Mouse (Mus musculus) hindbrain, embryonic 10.5 days (tissue): ENCODE measurements around the gene Traf3ip3. TPM values are rescaled to one million over a fixed set of nuclear protein-coding genes. Genes with fewer than 3 reads are reported as not detected.

ENCODE experiments used
- DNase-seq: peaks from one replicate; pipeline ENCODE4 v3.0.0-alpha.2; 2017; ENCODE audit warnings: low spot score
- H3K27ac ChIP-seq: fragments of 300-500 bp; sonication (generic); 2 replicates; pipeline ENCODE4 v1.5.1; 2016; ENCODE audit warnings: mild to moderate bottlenecking, moderate library complexity
- H3K27me3 ChIP-seq: fragments of 300-500 bp; sonication (generic); 2 replicates; pipeline ENCODE4 v1.6.1; 2016; ENCODE audit warnings: mild to moderate bottlenecking; ENCODE audit not compliant: poor library complexity, insufficient read depth, severe bottlenecking
- H3K36me3 ChIP-seq: fragments of 300-500 bp; sonication (generic); 2 replicates; pipeline ENCODE4 v1.6.1; 2016; ENCODE audit warnings: mild to moderate bottlenecking, moderate library complexity
- H3K4me1 ChIP-seq: fragments of 300-500 bp; sonication (generic); replicated peaks from 2 replicates; pipeline ENCODE4 v1.6.1; 2016; ENCODE audit warnings: mild to moderate bottlenecking
- H3K4me3 ChIP-seq: fragments of 300-500 bp; sonication (generic); 2 replicates; pipeline ENCODE4 v1.5.1; 2016; ENCODE audit warnings: mild to moderate bottlenecking, moderate library complexity
- H3K9me3 ChIP-seq: fragments of 300-500 bp; sonication (generic); 2 replicates; pipeline ENCODE4 v1.6.1; 2016; ENCODE audit warnings: mild to moderate bottlenecking, moderate library complexity
- WGBS: fragments of 180-500 bp; shearing (Covaris S2); methylation state at CpG from one replicate; pipeline ENCODE4 v1.1.7; 2016; 5-methylcytosine and 5-hydroxymethylcytosine counted together
- polyA plus RNA-seq: library from polyadenylated mRNA; unstranded; fragments of >200 nt; fragmentation: Nextera tagmentation; extraction: Ambion mirVana; gene quantifications from 2 replicates; pipeline ENCODE4 v1.2.1, GENCODE M21; 2016

Traf3ip3 gene
- polyA plus RNA-seq, 1 experiment from 2014 or later, result 1.8 TPM

DNA sequence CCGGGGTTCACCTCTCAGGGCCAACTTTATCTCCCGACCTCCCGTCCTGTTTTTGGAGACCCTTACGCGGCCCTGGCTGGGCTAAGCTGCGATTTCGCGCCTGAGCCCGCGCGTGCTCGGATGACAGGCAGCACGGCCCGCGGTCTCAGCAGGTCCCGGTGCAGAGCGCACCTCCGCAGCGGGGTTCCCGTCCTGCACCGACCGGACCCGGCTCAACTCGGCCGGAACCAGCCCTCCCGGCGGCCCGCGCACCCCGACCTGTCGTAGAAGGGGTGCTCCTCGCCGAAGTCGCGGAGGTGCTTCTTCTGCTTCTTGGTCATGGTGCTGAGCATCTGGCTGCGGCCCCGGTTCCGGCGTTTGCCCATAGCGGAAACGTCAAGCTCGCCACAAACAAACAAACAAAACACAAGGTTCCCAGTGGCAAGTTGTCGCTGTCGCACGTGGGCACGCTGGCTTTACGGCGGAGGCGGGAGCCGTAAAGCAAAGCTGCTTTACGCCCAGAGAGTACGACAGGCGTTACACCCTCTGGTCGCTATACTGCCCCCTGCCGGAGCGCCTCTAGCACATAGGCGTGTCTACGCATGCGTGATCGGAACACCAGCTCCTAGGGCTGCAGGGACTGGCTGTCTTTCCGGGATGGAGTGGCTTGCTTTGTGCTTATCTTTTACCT is 71.6 kb downstream of the Traf3ip3 start, which contains the start of gene Diexf:
Gene Diexf, minus strand, starts transcription at position 487 of the 670 bp plus-strand sequence.
- peaks cover 19% of the 10 kb centered on the region for H3K4me1 ChIP-seq
- DNase-seq, result peak; percentile 98
- peak within 1 kb of the TSS; percentile 90 for H3K27ac ChIP-seq
- H3K27me3 ChIP-seq, result no peaks in the 10 kb centered on the region
- H3K36me3 ChIP-seq, result peaks cover 32% of the 10 kb centered on the region
- peak within 1 kb of the TSS; percentile 95 for H3K4me3 ChIP-seq
- under 1% methylated on average over 61 of the region's 61 CpGs for WGBS
- H3K9me3 ChIP-seq, result no peaks in the 10 kb centered on the region

DNA sequence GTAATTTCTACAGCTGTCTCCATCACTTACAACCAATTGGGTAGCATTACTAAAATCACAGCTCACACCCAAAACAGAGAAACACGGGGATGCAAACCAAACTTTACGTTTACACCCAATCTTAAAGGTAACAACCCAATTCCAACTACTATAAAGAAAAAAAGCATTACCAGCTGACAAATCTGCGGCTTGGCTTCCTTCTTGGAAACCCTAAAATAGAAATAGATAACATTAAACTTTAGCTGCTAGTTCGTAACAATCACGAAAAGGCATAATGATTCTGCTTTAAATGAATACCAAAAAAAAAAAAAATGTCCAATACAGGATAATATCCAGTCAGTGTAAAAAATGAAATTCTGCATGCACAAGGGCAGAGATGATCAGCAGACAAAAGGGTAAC is 72.2 kb downstream of the Traf3ip3 start:
- no peaks in the 10 kb centered on the region for H3K9me3 ChIP-seq
- H3K27ac ChIP-seq, result peak overlapping the region; percentile 90; the same call in 1 of the 2 replicates
- WGBS, result 32% methylated on average over 5 of the region's 5 CpGs
- H3K4me3 ChIP-seq, result peak overlapping the region; percentile 95
- peaks cover 38% of the 10 kb centered on the region for H3K36me3 ChIP-seq
- DNase-seq, result no peak
- H3K4me1 ChIP-seq, result peaks cover 19% of the 10 kb centered on the region
- H3K27me3 ChIP-seq, result no peaks in the 10 kb centered on the region

DNA sequence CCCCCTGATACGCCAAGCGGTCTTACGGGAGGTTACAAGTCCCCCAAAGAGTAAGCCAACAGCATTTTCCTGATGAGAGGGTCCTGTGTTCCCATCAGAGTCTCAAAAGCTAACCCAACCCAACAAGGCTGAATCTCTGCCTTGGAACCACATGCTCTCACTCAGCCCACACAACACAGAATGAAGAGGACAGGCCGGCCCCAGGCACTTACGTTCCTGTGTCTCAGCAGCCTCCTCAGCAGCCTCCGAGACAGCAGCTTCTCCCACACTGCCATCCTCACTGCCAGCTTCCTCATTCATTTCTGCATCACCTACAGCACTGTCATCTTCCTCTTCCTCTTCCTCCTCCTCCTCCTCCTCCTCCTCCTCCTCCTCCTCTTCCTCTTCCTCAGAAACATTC is 73.4 kb downstream of the Traf3ip3 start:
- 95% methylated on average over 6 of the region's 6 CpGs for WGBS
- H3K9me3 ChIP-seq, result no peaks in the 10 kb centered on the region
- H3K4me1 ChIP-seq, result peaks cover 19% of the 10 kb centered on the region
- no peaks in the 10 kb centered on the region for H3K27me3 ChIP-seq
- no peak overlapping the region for H3K4me3 ChIP-seq
- DNase-seq, result no peak
- H3K27ac ChIP-seq, result no peak overlapping the region
- peaks cover 51% of the 10 kb centered on the region for H3K36me3 ChIP-seq

DNA sequence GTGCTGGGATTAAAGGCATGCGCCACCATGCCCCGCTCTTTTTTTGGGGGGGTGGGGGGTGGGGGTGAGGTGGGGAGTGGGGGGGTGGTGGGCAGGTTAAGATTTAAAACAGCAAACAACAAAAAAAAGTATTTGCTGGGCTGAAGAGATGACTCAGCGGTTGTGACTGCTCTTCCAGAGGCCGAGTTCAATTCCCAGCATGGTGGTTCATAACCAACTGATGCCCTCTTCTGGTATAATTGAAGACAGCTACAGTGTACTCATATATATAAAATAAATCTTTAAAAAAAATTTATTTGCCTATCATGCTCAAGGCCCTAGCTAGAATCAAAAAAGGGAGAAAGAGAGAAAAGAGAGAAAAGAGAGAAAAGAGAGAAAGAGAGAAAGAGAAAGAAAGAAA is 75.7 kb downstream of the Traf3ip3 start:
- H3K9me3 ChIP-seq, result no peaks in the 10 kb centered on the region
- WGBS, result 86% methylated on average over 4 of the region's 4 CpGs
- H3K27ac ChIP-seq, result no peak overlapping the region
- H3K4me1 ChIP-seq, result peaks cover 18% of the 10 kb centered on the region
- no peak for DNase-seq
- H3K36me3 ChIP-seq, result peaks cover 73% of the 10 kb centered on the region
- H3K27me3 ChIP-seq, result no peaks in the 10 kb centered on the region
- no peak overlapping the region for H3K4me3 ChIP-seq

Other genes with a start within 250 kb of the Traf3ip3 start
- 4.1 and 4.6 TPM in 2 replicates for gene Syt14, start 165.9 kb downstream of the Traf3ip3 start, polyA plus RNA-seq
- gene Diexf, start 71.4 kb downstream of the Traf3ip3 start, polyA plus RNA-seq, result 7.0 and 9.3 TPM in 2 replicates
- gene Irf6, start 48.6 kb downstream of the Traf3ip3 start, polyA plus RNA-seq, result 3.7 and 4.9 TPM in 2 replicates
- gene A130010J15Rik, start 33.7 kb downstream of the Traf3ip3 start, polyA plus RNA-seq, result 13.8 and 17.7 TPM in 2 replicates
- gene Lamb3, start 6.0 kb upstream of the Traf3ip3 start, polyA plus RNA-seq, result 0.37 and 0.46 TPM in 2 replicates
- not detected in 2 replicates for gene Hsd11b1, start 62.4 kb upstream of the Traf3ip3 start, polyA plus RNA-seq
- gene G0s2, start 71.5 kb upstream of the Traf3ip3 start, polyA plus RNA-seq, result 5.6 and 7.6 TPM in 2 replicates
- 11.8 and 15.5 TPM in 2 replicates for gene Camk1g, start 168.6 kb upstream of the Traf3ip3 start, polyA plus RNA-seq